In genomic region chr12:108812463-108812862, GRCm38 (mm10) we compare ENCODE assay signal across 26 mouse cellular contexts.
"Had no signal": no experiment of that assay in that cellular context is flagged by ENCODE, and none has a peak within 500 bp of the region (broad histone marks: within the 10 kb centered on the region; RNA-seq: fewer than 3 reads in every experiment).

No protein-coding gene starts in this region.

- DNase-seq: gastrocnemius, adult 2 months; gastrocnemius, postnatal 10 days; gastrocnemius, postnatal 25 days; heart, adult 2 months; heart, postnatal 10 days; heart, postnatal 4 days; kidney, adult 18-20 months; kidney, adult 8-10 months; kidney, postnatal 10 days; kidney, postnatal 25 days; kidney, postnatal 4 days; layer of hippocampus, adult 9-11 months; liver; liver, embryonic 13.5 days had no signal

- H3K9me3 ChIP-seq: hindbrain, embryonic 10.5 days; hindbrain, embryonic 12.5 days; intestine, embryonic 15.5 days; limb, embryonic 10.5 days; limb, embryonic 12.5 days; liver, embryonic 13.5 days had no signal

- H3K4me2 ChIP-seq: heart, embryonic 11.5 days; hindbrain, embryonic 12.5 days; hindbrain, embryonic 14.5 days; intestine, embryonic 15.5 days; limb, embryonic 12.5 days; liver, embryonic 11.5 days; liver, embryonic 13.5 days had no signal

- ATAC-seq: forebrain, embryonic 16.5 days; hindbrain, embryonic 16.5 days; inflammation-experienced regulatory T-cells, adult 6 months; intestine, embryonic 15.5 days; intestine, postnatal 0 days had no signal

- H3K27me3 ChIP-seq: hindbrain, embryonic 12.5 days; intestine, embryonic 15.5 days; limb, embryonic 12.5 days; liver, embryonic 13.5 days had no signal

- H3K4me1 ChIP-seq: hindbrain, embryonic 10.5 days; hindbrain, embryonic 12.5 days; intestine, embryonic 15.5 days; limb, embryonic 10.5 days; limb, embryonic 12.5 days had no signal

- H3K4me3 ChIP-seq: gastrocnemius, adult 2 months; heart, adult 2 months; hindbrain, embryonic 10.5 days; hindbrain, embryonic 12.5 days; intestine, embryonic 15.5 days; limb, embryonic 10.5 days; limb, embryonic 12.5 days; liver, embryonic 13.5 days had no signal

- H3K9ac ChIP-seq: hindbrain, embryonic 12.5 days; hindbrain, embryonic 14.5 days; intestine, embryonic 15.5 days; limb, embryonic 12.5 days; liver, embryonic 13.5 days had no signal

- H3K27ac ChIP-seq: heart, adult 2 months; hindbrain, embryonic 10.5 days; hindbrain, embryonic 12.5 days; hindbrain, embryonic 14.5 days; intestine, embryonic 15.5 days; limb, embryonic 10.5 days; limb, embryonic 12.5 days; liver, embryonic 13.5 days had no signal
